Mouse (Mus musculus): ENCODE results near the gene Ercc8.

Ercc8 gene

GRCm38 (mm10) chr13:108215231-108215780 is 56.8 kb downstream of the Ercc8 start:
- DNase-seq (ENCODE audit: low spot score in 2 of 2) = no peak

GRCm38 (mm10) chr13:108219773-108220172 is 61.2 kb downstream of the Ercc8 start:
- DNase-seq (ENCODE audit: low spot score in 2 of 2) = no peak

GRCm38 (mm10) chr13:108229191-108229590 is 70.7 kb downstream of the Ercc8 start:
- no peak for DNase-seq (ENCODE audit: low spot score in 2 of 2)

- no peak for DNase-seq (ENCODE audit: low spot score in 2 of 2)
Measured at GRCm38 (mm10) chr13:108229634-108230330, 71.3 kb downstream of the Ercc8 start.

GRCm38 (mm10) chr13:108240012-108240411 is 81.5 kb downstream of the Ercc8 start:
- DNase-seq (ENCODE audit: low spot score in 2 of 2) = peak in 1 of 2 experiments; percentile 16

- no peak for DNase-seq (ENCODE audit: low spot score in 2 of 2)
Measured at GRCm38 (mm10) chr13:108241715-108242114, 83.2 kb downstream of the Ercc8 start.

All from frontal cortex, postnatal 36 days (tissue).